Mouse (Mus musculus): Measurements from ENCODE around the gene Mta2. TPM values are rescaled to one million over a fixed set of nuclear protein-coding genes. Genes with fewer than 3 reads are reported as not detected.

The Mta2 gene
- total and polyA plus RNA-seq, 2 experiments from 2014 or later: 64.3 to 77.9 TPM

DNA sequence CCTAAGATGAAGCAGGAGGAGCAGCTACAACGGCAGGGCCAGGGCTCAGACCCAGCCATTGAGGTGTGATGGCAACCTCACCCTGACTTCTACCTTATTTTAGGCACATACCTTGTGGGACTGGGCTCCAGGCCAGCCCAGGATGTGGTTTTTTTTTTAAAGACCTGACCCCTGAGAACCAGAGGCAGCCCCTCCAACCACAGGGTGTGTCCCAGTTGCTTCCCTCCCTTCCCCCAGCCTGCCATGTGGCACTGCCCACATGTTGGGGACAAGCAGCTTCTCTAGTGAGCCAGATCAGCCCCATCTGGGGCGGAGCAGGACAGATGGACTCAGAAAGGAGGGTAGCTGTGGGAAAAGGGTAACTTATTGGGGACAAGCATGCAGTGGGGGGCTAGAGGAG, 14.9 kb upstream of the Mta2 start:
- Histone ChIP-seq H3K9me3 (ENCODE audit: low read length) (no peaks in the 10 kb centered on the region), H3K36me3 (ENCODE audit: insufficient read depth, low read length) (peaks cover 21% of the 10 kb centered on the region), H3K9ac (replicated peaks; ENCODE audit: low read length, poor library complexity, severe bottlenecking) (no peak overlapping the region), H3K27me3 (ENCODE audit: insufficient read depth, low read length) (no peaks in the 10 kb centered on the region), H3K27ac (ENCODE audit: low read depth, low read length) (no peak overlapping the region), H3K4me3 (ENCODE audit: low read depth, low read length) (no peak overlapping the region), H3K4me2 (ENCODE audit: low read depth, low read length, poor library complexity, severe bottlenecking) (no peak overlapping the region), H3K4me1 (ENCODE audit: insufficient read depth, low read length) (no peaks in the 10 kb centered on the region)
- ATAC-seq (ENCODE audit: low FRiP score) (no peak), DNase-seq (ENCODE audit: low spot score) (no peak)
- no peak for TF ChIP-seq CTCF (IDR thresholded peaks at IDR 0.05)
- WGBS: 96% methylated on average over 2 of the region's 2 CpGs

DNA sequence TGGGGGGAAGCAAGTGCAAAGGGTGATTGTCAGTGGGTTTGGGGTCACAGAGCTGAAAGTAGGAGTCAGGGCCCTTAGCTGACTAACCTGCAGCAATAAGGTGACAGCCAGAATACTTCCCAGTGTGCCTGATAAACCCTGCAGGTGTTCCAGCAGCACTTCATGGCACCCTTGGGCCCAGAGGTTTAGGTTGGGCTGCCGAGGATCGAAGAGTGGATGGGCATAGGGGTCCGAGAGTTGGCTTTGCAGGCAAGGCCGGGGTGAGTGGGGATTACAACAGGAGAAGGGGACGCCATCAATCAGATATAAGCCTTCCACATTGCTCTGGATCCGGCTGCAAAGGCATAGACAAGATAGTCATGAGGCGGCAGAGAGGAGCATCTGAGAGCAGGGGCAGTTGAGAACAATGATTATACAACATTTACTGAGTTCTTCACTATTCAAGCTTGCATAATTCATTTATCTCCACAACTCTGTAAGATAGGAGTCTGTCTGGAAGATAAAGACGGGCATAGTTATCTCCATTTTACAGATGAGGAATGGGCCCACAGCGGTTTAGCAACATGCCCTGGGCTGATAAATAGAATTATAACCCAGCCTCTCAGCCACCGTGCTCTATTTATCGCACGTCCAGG, 13.7 kb upstream of the Mta2 start:
- Histone ChIP-seq H3K4me1 (ENCODE audit: insufficient read depth, low read length) (no peaks in the 10 kb centered on the region), H3K9ac (replicated peaks; ENCODE audit: low read length, poor library complexity, severe bottlenecking) (no peak overlapping the region), H3K27ac (ENCODE audit: low read depth, low read length) (no peak overlapping the region), H3K27me3 (ENCODE audit: insufficient read depth, low read length) (no peaks in the 10 kb centered on the region), H3K4me2 (ENCODE audit: low read depth, low read length, poor library complexity, severe bottlenecking) (no peak overlapping the region), H3K36me3 (ENCODE audit: insufficient read depth, low read length) (peaks cover 21% of the 10 kb centered on the region), H3K4me3 (ENCODE audit: low read depth, low read length) (no peak overlapping the region), H3K9me3 (ENCODE audit: low read length) (no peaks in the 10 kb centered on the region)
- ATAC-seq (ENCODE audit: low FRiP score) (no peak), DNase-seq (ENCODE audit: low spot score) (no peak)
- WGBS: 85% methylated on average over 12 of the region's 12 CpGs
- no peak for TF ChIP-seq CTCF (IDR thresholded peaks at IDR 0.05)

DNA sequence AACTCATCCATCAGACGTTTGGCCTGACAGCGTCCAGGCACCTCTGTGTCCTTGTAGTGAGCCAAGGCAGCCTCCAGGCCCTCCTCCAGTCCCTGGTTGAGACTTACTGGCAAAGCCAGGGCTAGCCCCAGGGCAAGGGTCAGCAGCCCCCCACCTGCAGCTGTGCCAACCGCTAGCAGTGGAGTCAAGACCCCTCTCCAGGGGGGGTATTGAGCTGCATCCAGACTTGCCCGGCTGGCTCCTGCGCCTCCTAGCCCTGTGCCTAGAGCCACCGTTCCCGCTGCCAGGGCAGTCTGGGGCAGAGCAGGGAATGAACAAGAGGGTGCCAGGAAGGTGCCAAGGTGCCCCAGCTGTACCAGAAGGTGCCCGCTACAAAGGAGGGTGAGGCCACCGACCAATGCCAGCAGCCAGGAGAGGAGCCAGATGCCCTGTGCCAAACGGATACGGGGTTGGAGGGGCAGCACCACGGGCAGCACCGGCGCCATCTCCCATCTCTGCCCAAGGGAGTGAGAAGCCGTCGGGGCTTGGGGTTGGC, 12.9 kb upstream of the Mta2 start:
- TF ChIP-seq CTCF (IDR thresholded peaks at IDR 0.05): no peak
- DNase-seq (ENCODE audit: low spot score) (no peak), ATAC-seq (ENCODE audit: low FRiP score) (peak; percentile 47)
- Histone ChIP-seq H3K36me3 (ENCODE audit: insufficient read depth, low read length) (peaks cover 21% of the 10 kb centered on the region), H3K9me3 (ENCODE audit: low read length) (no peaks in the 10 kb centered on the region), H3K4me1 (ENCODE audit: insufficient read depth, low read length) (no peaks in the 10 kb centered on the region), H3K9ac (replicated peaks; ENCODE audit: low read length, poor library complexity, severe bottlenecking) (peak overlapping the region; percentile 53), H3K4me3 (ENCODE audit: low read depth, low read length) (peak overlapping the region; percentile 47; the same call in 1 of the 2 replicates), H3K27ac (ENCODE audit: low read depth, low read length) (no peak overlapping the region), H3K27me3 (ENCODE audit: insufficient read depth, low read length) (no peaks in the 10 kb centered on the region), H3K4me2 (ENCODE audit: low read depth, low read length, poor library complexity, severe bottlenecking) (peak overlapping the region; percentile 61)
- 18% methylated on average over 16 of the region's 16 CpGs for WGBS

DNA sequence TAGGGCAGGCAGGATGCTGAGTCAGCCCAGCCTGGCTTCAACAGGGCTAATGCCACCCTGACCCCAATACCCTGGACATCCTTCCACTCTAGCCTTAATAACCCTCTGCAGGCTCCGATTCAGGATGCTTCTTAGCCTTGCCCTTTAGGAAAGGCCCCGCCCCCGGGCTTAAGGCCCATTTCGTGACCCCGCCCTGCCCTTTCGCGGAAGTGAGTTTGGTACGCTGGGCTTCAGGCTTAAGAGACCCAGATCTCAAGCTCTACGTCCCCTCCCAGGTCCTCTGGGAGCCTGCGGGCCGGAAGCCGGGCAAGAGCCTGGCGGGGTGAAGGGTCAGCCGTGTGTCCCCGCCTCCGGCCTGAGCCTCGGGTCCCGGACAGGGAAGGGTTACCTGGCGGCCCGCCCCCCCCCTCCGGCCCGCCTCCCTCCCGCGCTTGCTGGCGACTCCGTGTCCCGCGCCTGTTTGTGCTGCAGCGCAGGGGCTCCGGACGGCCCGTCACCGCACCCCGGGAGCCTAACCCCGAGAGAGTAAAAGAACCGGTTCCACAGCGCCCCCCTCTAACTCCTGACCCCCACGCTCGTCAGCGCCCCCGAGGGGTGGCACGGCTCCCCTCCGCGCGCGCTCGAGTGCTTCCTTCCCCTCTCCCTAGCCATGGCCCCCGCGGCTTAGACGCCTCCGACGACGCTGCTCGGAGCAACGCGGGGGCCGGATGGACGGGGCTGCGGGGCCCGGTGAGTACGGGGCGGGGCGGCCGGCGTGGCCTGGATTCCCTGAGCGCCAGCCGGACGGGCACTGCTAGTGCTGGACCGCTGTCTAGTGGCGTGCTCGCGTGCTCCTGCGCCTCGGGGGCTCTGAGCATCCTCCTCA, 12.2 kb upstream of the Mta2 start, which contains the start of the genes Rom1 and Eml3:
Gene Rom1 (minus strand): TSS at position 133 of the 865 bp plus-strand sequence.
Gene Eml3 (plus strand): TSS at position 329 of the 865 bp plus-strand sequence.
- under 1% methylated on average over 65 of the region's 74 CpGs for WGBS
- Histone ChIP-seq H3K9me3 (ENCODE audit: low read length) (no peaks in the 10 kb centered on the region), H3K4me3 (ENCODE audit: low read depth, low read length) (peak within 1 kb of the TSS; percentile 47), H3K27ac (ENCODE audit: low read depth, low read length) (0 out of 2 replicates have a peak within 1 kb of the TSS, but pooled peaks have one; percentile 20), H3K36me3 (ENCODE audit: insufficient read depth, low read length) (peaks cover 21% of the 10 kb centered on the region), H3K4me2 (ENCODE audit: low read depth, low read length, poor library complexity, severe bottlenecking) (peak within 1 kb of the TSS; percentile 61), H3K4me1 (ENCODE audit: insufficient read depth, low read length) (no peaks in the 10 kb centered on the region), H3K9ac (replicated peaks; ENCODE audit: low read length, poor library complexity, severe bottlenecking) (peak within 1 kb of the TSS; percentile 53), H3K27me3 (ENCODE audit: insufficient read depth, low read length) (no peaks in the 10 kb centered on the region)
- DNase-seq (ENCODE audit: low spot score) (peak; percentile 56), ATAC-seq (ENCODE audit: low FRiP score) (peak; percentile 53; the same call in 1 of the 2 replicates)
- TF ChIP-seq CTCF (IDR thresholded peaks at IDR 0.05): peak; percentile 44

DNA sequence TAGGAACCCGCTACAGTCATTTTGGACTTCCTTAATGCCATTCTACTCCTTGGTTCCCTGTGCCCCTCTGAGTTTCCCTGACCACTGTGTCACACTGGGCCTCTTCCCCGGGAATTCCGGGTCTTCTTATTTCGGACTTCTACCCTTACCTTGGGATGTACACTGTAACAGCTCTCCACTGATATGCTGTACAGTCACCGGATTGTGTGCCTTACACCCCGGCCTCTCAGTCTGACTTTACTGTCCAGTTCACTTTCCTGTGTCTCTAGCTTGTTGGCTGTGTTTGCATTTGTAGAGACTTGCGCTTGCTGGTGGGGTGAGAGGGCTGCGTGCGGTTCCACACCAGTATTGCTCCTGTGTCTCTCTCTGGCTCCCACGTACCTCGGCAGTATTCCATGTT, 11.6 kb upstream of the Mta2 start:
- 12% methylated on average over 11 of the region's 11 CpGs for WGBS
- Histone ChIP-seq H3K9me3 (ENCODE audit: low read length) (no peaks in the 10 kb centered on the region), H3K4me1 (ENCODE audit: insufficient read depth, low read length) (no peaks in the 10 kb centered on the region), H3K9ac (replicated peaks; ENCODE audit: low read length, poor library complexity, severe bottlenecking) (peak overlapping the region; percentile 53; the same call in 1 of the 2 replicates), H3K4me3 (ENCODE audit: low read depth, low read length) (peak overlapping the region; percentile 47), H3K4me2 (ENCODE audit: low read depth, low read length, poor library complexity, severe bottlenecking) (peak overlapping the region; percentile 61), H3K27me3 (ENCODE audit: insufficient read depth, low read length) (no peaks in the 10 kb centered on the region), H3K36me3 (ENCODE audit: insufficient read depth, low read length) (peaks cover 21% of the 10 kb centered on the region), H3K27ac (ENCODE audit: low read depth, low read length) (no peak overlapping the region)
- TF ChIP-seq CTCF (IDR thresholded peaks at IDR 0.05): no peak
- ATAC-seq (ENCODE audit: low FRiP score): no peak
- DNase-seq (ENCODE audit: low spot score): no peak
